Mouse (Mus musculus): ENCODE results near the gene Tiam1. TPM values are rescaled to one million over a fixed set of nuclear protein-coding genes. Genes with fewer than 3 reads are reported as not detected.

The Tiam1 gene
- polyA plus RNA-seq (2016; fragmentation: Nextera tagmentation; extraction: Ambion mirVana) = 15.7 and 22.2 TPM in 2 replicates

DNA sequence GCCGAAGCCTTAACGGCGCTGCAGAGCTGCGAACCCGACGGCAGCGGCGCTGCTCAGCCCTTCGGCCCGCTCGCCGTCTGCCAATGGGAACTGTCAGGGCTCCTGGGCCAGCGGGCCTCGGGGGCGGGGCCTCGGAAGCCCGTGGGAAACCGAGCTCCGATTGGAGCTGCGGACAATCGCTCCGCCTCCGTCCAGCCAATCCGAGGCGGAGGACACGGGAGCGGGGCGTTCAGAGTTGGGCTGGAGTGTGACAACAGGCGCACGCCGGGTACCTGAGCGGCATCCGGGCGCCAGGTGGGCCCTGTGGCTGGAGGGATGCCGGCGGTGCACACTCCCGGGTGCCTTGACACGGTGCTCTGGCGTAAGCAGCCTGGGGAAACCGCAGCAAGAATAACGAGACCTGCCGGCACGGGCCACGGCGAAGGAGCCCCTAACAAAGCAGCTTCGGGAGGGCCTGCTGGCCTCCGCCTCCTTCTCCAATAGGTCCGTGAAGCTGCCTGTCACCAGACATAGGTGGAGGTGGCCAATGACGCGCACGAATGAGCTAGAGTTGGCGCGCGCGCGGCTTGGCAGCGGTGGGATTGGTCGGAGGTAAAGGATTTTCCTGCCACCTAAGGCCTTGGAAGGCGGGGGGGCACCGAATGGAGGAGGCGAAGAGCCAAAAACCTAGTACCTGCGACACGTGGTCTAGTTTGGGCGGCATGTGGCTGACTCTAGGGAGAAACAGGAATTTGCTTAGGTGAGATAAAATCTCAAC is at the start of gene Tiam1:
Gene Tiam1 (minus strand): TSS at position 10 of the 757 bp plus-strand sequence.
- peak; percentile 96 for ATAC-seq (ENCODE audit: low FRiP score, low read depth)
- under 1% methylated on average over 64 of the region's 64 CpGs for WGBS
- H3K27ac ChIP-seq = peak within 1 kb of the TSS; percentile 71

DNA sequence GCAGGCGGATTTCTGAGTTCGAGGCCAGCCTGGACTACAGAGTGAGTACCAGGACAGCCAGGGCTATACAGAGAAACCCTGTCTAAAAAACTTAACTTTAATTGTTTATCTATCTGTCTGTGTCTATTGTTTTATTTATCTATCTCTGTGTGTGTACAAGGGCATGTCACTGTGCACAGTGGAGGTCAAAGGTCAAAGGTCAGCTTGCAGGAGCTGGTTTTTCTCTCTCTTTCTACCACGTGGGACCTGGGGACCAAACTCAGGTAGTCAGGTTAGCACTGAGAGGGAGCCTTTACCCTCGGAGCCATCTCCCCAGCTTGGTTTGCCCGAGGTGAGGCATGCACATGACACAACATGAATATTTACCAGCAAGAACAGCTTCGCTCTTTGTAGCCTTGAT is 47.7 kb upstream of the Tiam1 start:
- Histone ChIP-seq H3K4me1 (peaks cover 4% of the 10 kb centered on the region; the same call in 1 of the 2 replicates), H3K4me2 (replicated peaks) (no peak overlapping the region), H3K27me3 (replicated peaks) (no peaks in the 10 kb centered on the region), H3K9me3 (no peaks in the 10 kb centered on the region), H3K27ac (no peak overlapping the region), H3K36me3 (no peaks in the 10 kb centered on the region), H3K4me3 (no peak overlapping the region), H3K9ac (no peak overlapping the region)
- WGBS = 80% methylated on average over 6 of the region's 6 CpGs
- ATAC-seq (ENCODE audit: low FRiP score, low read depth) = no peak

More for the DNA sequence above, at the start of gene Tiam1:
- no peaks in the 10 kb centered on the region for H3K36me3 ChIP-seq
- peak within 1 kb of the TSS; percentile 82 for H3K9ac ChIP-seq
- no peaks in the 10 kb centered on the region for H3K9me3 ChIP-seq
- peaks cover 28% of the 10 kb centered on the region for H3K4me1 ChIP-seq
- no peaks in the 10 kb centered on the region for H3K27me3 ChIP-seq (replicated peaks)
- H3K4me3 ChIP-seq = peak within 1 kb of the TSS; percentile 52
- H3K4me2 ChIP-seq (replicated peaks) = peak within 1 kb of the TSS; percentile 91

DNA sequence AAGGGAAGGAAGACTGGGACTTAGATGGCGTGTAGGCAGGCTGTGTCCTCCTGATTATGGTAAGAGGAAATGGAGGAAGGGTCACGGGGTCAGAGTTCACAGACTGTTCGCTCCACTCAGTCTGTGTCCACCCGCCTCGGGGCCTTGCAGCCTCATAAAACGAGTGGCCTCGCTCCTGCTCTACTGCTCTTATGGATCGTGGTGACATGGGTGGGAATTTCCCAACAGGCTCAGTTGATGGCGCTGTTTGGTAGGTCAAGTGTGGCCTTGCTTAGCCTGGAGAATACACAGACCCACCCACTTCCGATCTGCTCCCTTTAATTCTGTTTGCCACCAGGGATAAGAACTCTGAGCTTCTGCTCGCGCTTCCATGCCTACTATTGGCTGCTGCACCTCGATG is 43.9 kb upstream of the Tiam1 start:
- Histone ChIP-seq H3K27ac (no peak overlapping the region), H3K36me3 (no peaks in the 10 kb centered on the region), H3K4me2 (replicated peaks) (no peak overlapping the region), H3K9ac (no peak overlapping the region), H3K4me1 (peaks cover 4% of the 10 kb centered on the region; the same call in 1 of the 2 replicates), H3K4me3 (no peak overlapping the region), H3K27me3 (replicated peaks) (no peaks in the 10 kb centered on the region), H3K9me3 (no peaks in the 10 kb centered on the region)
- peak; percentile 35 for ATAC-seq (ENCODE audit: low FRiP score, low read depth)
- WGBS = 29% methylated on average over 13 of the region's 13 CpGs

DNA sequence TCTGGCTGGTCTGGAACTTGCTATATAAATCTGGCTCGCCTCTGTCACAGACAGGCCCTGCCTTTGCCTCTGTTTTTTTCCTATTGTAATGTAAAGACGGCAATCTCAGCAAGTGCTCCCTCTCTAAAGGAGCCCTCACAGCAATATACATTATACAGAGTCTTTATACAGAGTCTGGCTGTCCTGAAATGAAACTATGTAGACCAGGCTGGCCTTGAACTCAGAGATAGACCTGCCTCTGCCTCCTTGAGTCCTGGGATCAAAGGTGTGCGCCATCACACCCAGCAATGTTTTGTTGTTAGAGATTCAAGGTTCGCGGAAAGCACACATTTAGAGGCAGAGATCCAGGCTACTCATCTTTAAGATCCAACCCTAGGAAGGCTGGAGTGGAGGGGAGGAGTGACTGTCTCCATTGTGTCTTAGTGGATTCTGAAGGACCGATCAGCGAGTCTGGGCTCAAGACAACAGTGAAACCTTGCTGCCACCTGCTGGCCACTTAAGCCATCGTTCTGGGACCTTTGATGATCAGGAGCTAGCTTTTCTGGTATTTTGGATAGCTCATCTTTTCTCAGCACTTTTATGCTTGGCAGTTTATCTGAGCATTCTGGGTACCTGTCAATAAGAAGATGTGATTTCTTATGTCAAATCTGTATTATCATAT is 42.5 kb upstream of the Tiam1 start:
- peak; percentile 49 for ATAC-seq (ENCODE audit: low FRiP score, low read depth)
- Histone ChIP-seq H3K9ac (no peak overlapping the region), H3K9me3 (no peaks in the 10 kb centered on the region), H3K4me2 (replicated peaks) (no peak overlapping the region), H3K4me1 (peaks cover 4% of the 10 kb centered on the region; the same call in 1 of the 2 replicates), H3K4me3 (no peak overlapping the region), H3K27me3 (replicated peaks) (no peaks in the 10 kb centered on the region), H3K36me3 (no peaks in the 10 kb centered on the region), H3K27ac (no peak overlapping the region)
- WGBS = 40% methylated on average over 8 of the region's 8 CpGs

DNA sequence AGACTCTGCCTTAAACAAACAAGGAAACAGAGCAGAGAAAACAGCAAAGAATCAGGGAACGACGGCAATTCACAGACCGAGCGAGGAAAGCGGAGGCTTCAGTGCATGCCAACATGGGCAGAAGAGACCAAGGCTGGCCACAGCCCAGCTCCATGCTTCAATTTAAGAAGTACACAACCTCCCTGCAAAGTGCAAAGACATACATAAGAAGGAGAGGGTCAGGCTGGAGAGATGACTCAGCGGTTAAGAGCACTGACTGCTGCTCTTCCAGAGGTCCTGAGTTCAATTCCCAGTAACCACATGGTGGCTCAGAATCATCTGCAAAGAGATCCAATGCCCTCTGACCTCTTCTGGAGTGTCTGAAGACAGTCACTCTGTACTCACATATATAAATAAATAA is 40.6 kb upstream of the Tiam1 start:
- H3K36me3 ChIP-seq = no peaks in the 10 kb centered on the region
- H3K9me3 ChIP-seq = no peaks in the 10 kb centered on the region
- no peak overlapping the region for H3K4me3 ChIP-seq
- H3K4me1 ChIP-seq = peaks cover 4% of the 10 kb centered on the region; the same call in 1 of the 2 replicates
- H3K9ac ChIP-seq = no peak overlapping the region
- 81% methylated on average over 6 of the region's 6 CpGs for WGBS
- H3K4me2 ChIP-seq (replicated peaks) = no peak overlapping the region
- H3K27me3 ChIP-seq (replicated peaks) = no peaks in the 10 kb centered on the region
- ATAC-seq (ENCODE audit: low FRiP score, low read depth) = no peak
- no peak overlapping the region for H3K27ac ChIP-seq

DNA sequence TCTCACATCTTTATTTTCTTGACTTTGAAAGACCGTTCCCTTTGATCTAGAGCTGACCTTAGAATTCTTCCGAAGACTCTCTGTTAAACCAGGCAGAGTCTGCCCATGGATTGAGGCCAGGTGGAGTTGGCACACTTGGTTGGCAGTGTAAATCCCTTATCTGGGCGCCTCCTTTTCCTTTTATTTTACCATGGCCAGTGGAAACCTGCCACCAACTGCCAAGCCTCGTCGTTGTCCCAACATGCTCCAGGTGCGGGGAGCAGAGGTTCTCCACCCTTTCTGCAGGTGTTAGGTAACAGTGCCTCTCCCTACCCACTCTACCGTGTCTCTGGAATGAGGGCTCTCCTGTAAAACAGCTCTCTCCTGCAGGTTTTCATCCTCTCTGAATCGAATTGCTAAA is 38.1 kb upstream of the Tiam1 start:
- no peak for ATAC-seq (ENCODE audit: low FRiP score, low read depth)
- WGBS = 93% methylated on average over 8 of the region's 8 CpGs
- Histone ChIP-seq H3K9me3 (no peaks in the 10 kb centered on the region), H3K4me1 (no peaks in the 10 kb centered on the region; the same call in 1 of the 2 replicates), H3K4me3 (no peak overlapping the region), H3K9ac (no peak overlapping the region), H3K4me2 (replicated peaks) (no peak overlapping the region), H3K27me3 (replicated peaks) (no peaks in the 10 kb centered on the region), H3K36me3 (no peaks in the 10 kb centered on the region), H3K27ac (no peak overlapping the region)

DNA sequence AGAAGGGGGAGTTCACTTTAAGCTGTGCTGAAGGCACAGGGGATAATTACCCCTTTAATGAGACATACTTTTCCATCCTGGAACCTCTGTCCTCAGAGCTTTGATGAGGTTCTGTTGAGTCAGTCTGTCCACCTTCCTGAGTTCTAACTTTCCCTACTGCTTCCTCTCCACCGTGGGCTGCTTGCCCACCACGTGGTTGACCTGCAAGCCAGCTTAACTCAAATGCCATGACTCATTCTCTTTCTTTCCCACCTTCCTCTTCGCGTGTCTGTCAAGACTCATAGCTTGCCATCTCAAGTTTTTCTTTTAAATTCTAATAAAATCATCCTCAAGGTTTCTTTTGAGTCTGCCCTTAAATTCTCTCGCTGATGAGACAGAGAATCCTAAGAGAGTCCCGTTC is 37.4 kb upstream of the Tiam1 start:
- no peak overlapping the region for H3K4me2 ChIP-seq (replicated peaks)
- no peak overlapping the region for H3K4me3 ChIP-seq
- no peaks in the 10 kb centered on the region for H3K9me3 ChIP-seq
- no peak for ATAC-seq (ENCODE audit: low FRiP score, low read depth)
- H3K27me3 ChIP-seq (replicated peaks) = no peaks in the 10 kb centered on the region; the same call in 1 of the 2 replicates
- no peaks in the 10 kb centered on the region for H3K36me3 ChIP-seq
- no peak overlapping the region for H3K27ac ChIP-seq
- 84% methylated on average over 6 of the region's 6 CpGs for WGBS
- no peak overlapping the region for H3K9ac ChIP-seq
- no peaks in the 10 kb centered on the region; the same call in 1 of the 2 replicates for H3K4me1 ChIP-seq

DNA sequence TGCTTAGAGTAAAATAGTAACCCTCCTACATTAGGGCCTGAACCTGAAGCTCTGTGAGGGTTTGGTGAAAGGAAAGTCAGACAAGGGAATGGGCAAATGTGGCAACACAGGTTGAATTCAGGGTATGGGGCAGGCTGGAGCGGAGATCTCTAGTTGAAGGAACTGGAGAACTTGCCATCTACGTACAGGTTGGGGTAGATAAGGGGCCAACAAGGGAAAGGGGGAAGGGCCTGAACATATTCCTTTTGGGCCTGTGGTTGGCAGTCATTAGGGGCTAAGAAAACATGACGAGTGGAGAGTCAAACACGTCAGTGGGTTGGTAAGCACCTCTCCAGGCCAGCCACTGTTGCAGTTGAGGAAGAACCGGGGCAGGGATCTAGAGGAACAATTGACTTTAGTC is 36.3 kb upstream of the Tiam1 start:
- H3K4me2 ChIP-seq (replicated peaks) = no peak overlapping the region
- H3K4me3 ChIP-seq = no peak overlapping the region
- H3K36me3 ChIP-seq = no peaks in the 10 kb centered on the region
- no peaks in the 10 kb centered on the region for H3K9me3 ChIP-seq
- 88% methylated on average over 5 of the region's 5 CpGs for WGBS
- H3K27ac ChIP-seq = no peak overlapping the region
- no peaks in the 10 kb centered on the region; the same call in 1 of the 2 replicates for H3K27me3 ChIP-seq (replicated peaks)
- no peak for ATAC-seq (ENCODE audit: low FRiP score, low read depth)
- H3K9ac ChIP-seq = no peak overlapping the region
- H3K4me1 ChIP-seq = no peaks in the 10 kb centered on the region; the same call in 1 of the 2 replicates

DNA sequence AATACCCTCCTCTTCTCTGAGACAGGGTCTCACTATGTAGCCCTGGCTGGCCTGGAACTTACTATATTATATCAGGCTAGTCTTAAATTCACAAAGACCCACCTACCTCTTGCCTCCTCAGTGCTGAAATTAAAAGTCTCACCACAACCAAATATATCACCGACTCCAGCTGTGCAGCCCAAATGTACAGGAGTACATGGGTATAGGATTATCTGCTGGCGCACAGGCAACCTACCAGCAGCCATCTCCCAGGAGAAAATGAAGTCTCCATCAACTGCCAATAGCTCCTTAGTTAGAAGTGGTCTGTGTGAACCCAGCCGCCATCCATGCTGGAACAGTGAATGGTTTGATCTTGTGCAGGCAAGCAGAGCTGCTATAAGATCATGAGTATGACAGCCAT is 34.8 kb upstream of the Tiam1 start:
- Histone ChIP-seq H3K9me3 (no peaks in the 10 kb centered on the region), H3K36me3 (no peaks in the 10 kb centered on the region), H3K9ac (no peak overlapping the region), H3K27me3 (replicated peaks) (no peaks in the 10 kb centered on the region; the same call in 1 of the 2 replicates), H3K27ac (no peak overlapping the region), H3K4me3 (no peak overlapping the region), H3K4me1 (no peaks in the 10 kb centered on the region; the same call in 1 of the 2 replicates), H3K4me2 (replicated peaks) (no peak overlapping the region)
- no peak for ATAC-seq (ENCODE audit: low FRiP score, low read depth)
- WGBS = 92% methylated on average over 3 of the region's 3 CpGs

DNA sequence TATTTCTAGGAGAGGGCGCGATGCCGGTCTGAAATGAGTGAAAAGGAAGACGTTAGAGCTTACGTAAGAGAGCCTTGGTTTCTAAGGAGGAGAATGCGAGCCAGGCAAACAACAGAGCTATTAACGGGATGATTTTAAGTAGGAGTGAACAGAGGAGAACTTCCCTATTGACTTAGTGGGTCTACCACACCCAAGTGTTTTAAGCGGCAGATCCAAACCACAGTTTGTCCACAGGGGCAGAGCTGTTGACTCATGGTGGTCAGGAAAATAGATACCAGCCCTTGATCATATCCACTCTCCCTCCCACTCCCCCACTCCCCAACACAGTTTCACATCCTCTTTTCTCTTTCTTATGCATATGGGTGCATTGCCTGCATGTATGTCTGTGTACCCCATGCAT is 33.9 kb upstream of the Tiam1 start:
- Histone ChIP-seq H3K9me3 (no peaks in the 10 kb centered on the region), H3K27ac (no peak overlapping the region), H3K4me1 (no peaks in the 10 kb centered on the region; the same call in 1 of the 2 replicates), H3K27me3 (replicated peaks) (no peaks in the 10 kb centered on the region; the same call in 1 of the 2 replicates), H3K9ac (no peak overlapping the region), H3K4me2 (replicated peaks) (no peak overlapping the region), H3K36me3 (no peaks in the 10 kb centered on the region), H3K4me3 (no peak overlapping the region)
- ATAC-seq (ENCODE audit: low FRiP score, low read depth) = no peak
- WGBS = 83% methylated on average over 8 of the region's 8 CpGs

DNA sequence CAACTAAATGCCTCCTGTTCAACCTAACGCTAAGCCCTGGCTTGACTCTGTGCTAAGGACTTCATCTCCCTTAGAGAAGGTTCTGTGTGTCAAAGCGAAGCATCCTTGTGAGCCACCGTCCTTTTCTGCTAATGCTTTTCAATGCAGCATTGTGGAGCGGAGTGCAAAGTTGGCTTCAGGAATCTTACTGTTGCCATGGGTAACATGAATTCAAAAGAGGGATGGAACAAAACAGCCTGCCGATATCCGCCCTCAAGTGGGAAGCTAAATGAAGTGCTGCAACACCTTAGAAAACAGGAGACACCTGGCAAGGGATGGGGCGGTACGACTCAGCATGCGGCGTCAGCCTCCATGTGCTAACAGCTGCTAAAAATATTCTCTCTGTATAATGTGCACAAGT is 32.9 kb upstream of the Tiam1 start:
- Histone ChIP-seq H3K4me2 (replicated peaks) (no peak overlapping the region), H3K9ac (no peak overlapping the region)

DNA sequence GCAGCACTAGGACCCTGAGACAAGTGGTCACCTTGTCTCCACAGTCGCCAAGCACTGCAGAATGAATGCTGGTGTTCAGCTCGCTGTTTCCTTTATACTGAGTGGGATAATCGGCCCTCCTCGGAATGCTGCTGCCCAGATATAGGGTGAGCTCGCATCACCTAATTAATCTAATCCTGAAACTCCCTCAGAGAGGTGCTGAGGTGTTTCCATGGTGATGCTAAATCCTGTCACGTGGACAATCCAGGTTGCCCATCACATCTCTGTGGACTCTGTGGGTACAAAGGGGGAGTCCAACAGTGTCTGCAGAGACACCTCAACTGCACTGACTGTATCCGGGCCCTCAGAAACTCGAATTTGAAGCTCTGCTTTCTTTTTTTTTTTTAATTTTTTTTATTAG is 27.8 kb upstream of the Tiam1 start:
- Histone ChIP-seq H3K27ac (no peak overlapping the region), H3K36me3 (no peaks in the 10 kb centered on the region), H3K9ac (no peak overlapping the region), H3K27me3 (replicated peaks) (no peaks in the 10 kb centered on the region; the same call in 1 of the 2 replicates), H3K4me2 (replicated peaks) (no peak overlapping the region), H3K4me1 (no peaks in the 10 kb centered on the region), H3K4me3 (no peak overlapping the region), H3K9me3 (no peaks in the 10 kb centered on the region)
- whole genome bisulfite sequencing = 70% methylated on average over 8 of the region's 8 CpGs
- ATAC-seq (ENCODE audit: low FRiP score, low read depth) = no peak

More for the DNA sequence above, 32.9 kb upstream of the Tiam1 start:
- Histone ChIP-seq H3K9me3 (no peaks in the 10 kb centered on the region), H3K27ac (no peak overlapping the region), H3K4me1 (no peaks in the 10 kb centered on the region; the same call in 1 of the 2 replicates), H3K27me3 (replicated peaks) (no peaks in the 10 kb centered on the region; the same call in 1 of the 2 replicates), H3K36me3 (no peaks in the 10 kb centered on the region), H3K4me3 (no peak overlapping the region)
- 47% methylated on average over 10 of the region's 10 CpGs for WGBS
- peak; percentile 37; the same call in 1 of the 2 replicates for ATAC-seq (ENCODE audit: low FRiP score, low read depth)

Data from neural tube, embryonic 12.5 days (tissue).